Mouse (Mus musculus): ENCODE measurements around the gene Robo1. TPM values are rescaled to one million over a fixed set of nuclear protein-coding genes. Genes with fewer than 3 reads are reported as not detected.
A peak's percentile ranks its signal among the peaks of the same experiment; 100 is the strongest.
"Not testable (repeated sequence)": the region's sequence is repeated elsewhere in the genome, so short reads cannot be mapped to it uniquely, and the experiment has no call there.

The Robo1 gene
- polyA plus RNA-seq, 1 experiment from 2014 or later = 59.8 TPM

DNA sequence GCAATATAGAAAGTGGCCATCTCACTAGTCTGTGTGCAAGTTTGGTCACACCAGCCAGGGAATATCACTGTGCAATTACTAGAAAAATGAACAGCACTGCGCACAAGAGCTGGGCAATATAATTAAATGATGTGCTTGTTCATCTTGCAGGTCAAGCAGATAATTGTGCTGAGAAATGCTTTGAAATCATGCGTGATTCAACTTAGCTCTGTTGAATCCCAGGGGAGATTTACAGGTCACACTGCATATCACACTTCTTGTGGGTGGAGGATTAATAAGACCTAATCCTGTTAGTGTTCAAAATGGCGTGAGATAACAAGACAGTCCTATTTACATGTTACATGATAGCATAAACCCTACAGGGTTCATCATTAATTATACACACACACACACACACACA is 157.6 kb downstream of the Robo1 start:
- no peaks in the 10 kb centered on the region for H3K27me3 ChIP-seq
- 51% methylated on average over 3 of the region's 3 CpGs for WGBS
- no peak overlapping the region for H3K4me3 ChIP-seq (replicated peaks)
- H3K36me3 ChIP-seq (replicated peaks) = no peaks in the 10 kb centered on the region
- H3K4me2 ChIP-seq = no peak overlapping the region
- H3K9me3 ChIP-seq = no peaks in the 10 kb centered on the region
- peaks cover 7% of the 10 kb centered on the region for H3K4me1 ChIP-seq
- no peak overlapping the region for H3K9ac ChIP-seq
- no peak overlapping the region for H3K27ac ChIP-seq
- peak; percentile 33; the same call in 1 of the 2 replicates for ATAC-seq (ENCODE audit: low FRiP score)

DNA sequence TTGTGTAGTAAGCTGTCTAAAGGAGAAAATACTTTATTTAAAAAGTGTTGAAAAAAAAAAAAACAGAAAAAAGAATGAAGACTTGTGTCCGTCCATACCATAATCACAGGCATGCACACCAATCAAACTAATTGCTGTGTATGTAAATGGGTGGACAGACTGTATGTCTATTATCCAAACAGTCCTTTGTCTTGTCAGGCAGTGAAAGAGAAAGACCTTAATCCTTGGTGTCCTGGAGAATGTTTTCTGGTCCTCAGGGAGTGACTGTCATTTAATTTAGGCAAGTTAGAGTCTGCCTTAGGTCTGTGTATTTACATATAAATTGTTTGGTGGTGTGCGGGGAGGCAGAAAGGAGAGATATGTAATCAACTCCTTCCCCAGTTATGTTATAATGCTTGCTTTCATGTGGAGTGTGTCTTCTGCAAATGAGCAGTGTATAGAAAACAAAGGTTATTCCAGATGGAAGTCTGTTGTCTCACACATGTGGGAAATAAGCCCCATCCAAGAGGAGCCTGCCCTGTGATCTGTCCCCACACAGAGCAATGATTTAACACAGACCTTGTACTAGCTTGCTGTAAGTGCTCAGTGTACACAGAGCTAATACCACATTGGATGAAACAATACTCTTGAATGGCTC is 162.0 kb downstream of the Robo1 start:
- Histone ChIP-seq H3K4me1 (peaks cover 7% of the 10 kb centered on the region), H3K4me3 (replicated peaks) (no peak overlapping the region), H3K27me3 (0 out of 2 replicates have a peak, but pooled peaks cover 3% of the 10 kb centered on the region), H3K9ac (no peak overlapping the region), H3K36me3 (replicated peaks) (no peaks in the 10 kb centered on the region), H3K4me2 (no peak overlapping the region), H3K27ac (no peak overlapping the region), H3K9me3 (no peaks in the 10 kb centered on the region)
- WGBS = 12% methylated on average over 2 of the region's 2 CpGs
- peak; percentile 44; the same call in 1 of the 2 replicates for ATAC-seq (ENCODE audit: low FRiP score)

DNA sequence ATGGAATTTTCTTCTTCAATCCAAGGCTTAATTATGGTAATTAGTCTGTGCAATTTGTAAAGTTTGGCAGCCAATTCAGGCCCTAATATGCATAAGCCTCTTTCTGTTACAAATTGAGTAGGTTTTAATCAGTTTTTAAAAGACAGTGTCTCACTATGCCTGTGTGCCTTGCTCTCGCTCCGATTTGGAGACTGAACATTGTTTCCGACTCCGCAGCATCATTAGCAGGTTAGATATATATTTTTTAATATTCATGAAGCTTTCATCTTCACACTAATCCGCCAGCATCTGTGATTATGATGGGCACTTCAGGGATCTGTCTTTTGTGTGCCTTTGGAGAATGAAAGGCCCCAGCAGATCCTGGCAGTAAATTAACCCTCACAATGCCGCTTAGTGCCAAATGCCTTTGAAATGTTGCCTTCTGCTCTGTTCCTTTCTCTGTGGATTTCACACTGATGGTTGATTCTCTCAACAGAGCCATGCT is 202.7 kb downstream of the Robo1 start:
- 2% methylated on average over 6 of the region's 6 CpGs for WGBS
- Histone ChIP-seq H3K9ac (no peak overlapping the region), H3K27me3 (peaks cover 36% of the 10 kb centered on the region), H3K27ac (peak overlapping the region; percentile 75), H3K4me2 (peak overlapping the region; percentile 29), H3K4me1 (peaks cover 10% of the 10 kb centered on the region), H3K4me3 (replicated peaks) (no peak overlapping the region), H3K36me3 (replicated peaks) (no peaks in the 10 kb centered on the region), H3K9me3 (no peaks in the 10 kb centered on the region)
- ATAC-seq (ENCODE audit: low FRiP score) = peak; percentile 92

DNA sequence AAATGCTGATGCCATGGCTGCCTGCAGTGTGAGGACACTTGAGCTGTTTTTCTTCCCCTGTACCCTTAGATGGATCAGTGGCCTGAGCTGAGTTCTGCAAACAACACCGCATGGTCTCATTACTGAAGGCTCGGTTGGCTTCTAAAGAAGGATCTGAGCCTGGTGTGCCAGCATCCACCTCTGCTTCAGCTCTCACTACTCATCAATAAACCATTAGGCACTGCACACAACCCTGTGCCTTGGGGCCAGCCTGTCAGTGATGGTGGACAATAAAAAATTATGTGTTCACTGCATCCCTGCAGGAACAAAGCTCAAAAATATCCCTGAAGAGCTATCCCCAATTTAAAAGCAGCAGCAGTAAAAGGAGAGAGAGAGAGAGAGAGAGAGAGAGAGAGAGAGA is 223.2 kb downstream of the Robo1 start:
- Histone ChIP-seq H3K4me3 (replicated peaks) (no peak overlapping the region), H3K4me1 (0 out of 2 replicates have a peak, but pooled peaks cover 2% of the 10 kb centered on the region), H3K4me2 (no peak overlapping the region), H3K27me3 (no peaks in the 10 kb centered on the region), H3K36me3 (replicated peaks) (no peaks in the 10 kb centered on the region), H3K27ac (no peak overlapping the region), H3K9ac (no peak overlapping the region), H3K9me3 (no peaks in the 10 kb centered on the region)
- no peak for ATAC-seq (ENCODE audit: low FRiP score)
- WGBS = 56% methylated on average over 2 of the region's 2 CpGs

DNA sequence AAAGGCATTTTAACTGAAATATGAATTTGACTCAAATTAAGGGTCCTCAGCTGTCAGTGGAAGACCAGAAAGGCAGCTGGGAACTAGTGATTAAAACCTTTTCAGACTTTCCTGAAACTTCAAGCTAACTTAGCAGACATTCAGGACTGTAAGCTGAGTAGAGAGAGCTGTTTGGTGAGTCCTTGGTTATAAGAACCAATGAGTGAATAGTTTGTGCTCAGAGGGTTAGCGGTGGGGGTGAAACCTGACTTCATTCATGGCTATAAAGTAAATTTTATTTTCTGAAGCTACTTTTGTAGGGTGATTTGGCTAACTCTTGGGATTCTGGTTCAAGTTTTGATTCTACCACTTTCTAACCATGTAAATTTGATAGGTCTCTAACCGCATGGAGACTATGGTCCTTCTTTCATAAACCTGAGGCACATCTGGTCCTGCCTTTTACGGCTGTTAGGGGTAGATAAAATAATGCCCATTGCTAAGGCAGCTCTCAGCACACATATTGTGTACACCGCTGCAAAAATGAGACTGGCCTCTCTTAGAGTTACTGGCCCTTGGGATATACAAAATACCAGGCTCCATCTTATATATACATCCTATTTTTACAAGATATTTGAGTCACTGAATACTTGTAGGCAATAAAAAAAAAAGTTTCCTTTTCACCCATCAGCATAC is 225.9 kb downstream of the Robo1 start:
- Histone ChIP-seq H3K27ac (no peak overlapping the region), H3K36me3 (replicated peaks) (no peaks in the 10 kb centered on the region), H3K27me3 (no peaks in the 10 kb centered on the region), H3K4me2 (no peak overlapping the region), H3K9ac (no peak overlapping the region), H3K4me1 (no peaks in the 10 kb centered on the region), H3K9me3 (no peaks in the 10 kb centered on the region), H3K4me3 (replicated peaks) (no peak overlapping the region)
- ATAC-seq (ENCODE audit: low FRiP score) = no peak
- WGBS = 93% methylated on average over 4 of the region's 4 CpGs

DNA sequence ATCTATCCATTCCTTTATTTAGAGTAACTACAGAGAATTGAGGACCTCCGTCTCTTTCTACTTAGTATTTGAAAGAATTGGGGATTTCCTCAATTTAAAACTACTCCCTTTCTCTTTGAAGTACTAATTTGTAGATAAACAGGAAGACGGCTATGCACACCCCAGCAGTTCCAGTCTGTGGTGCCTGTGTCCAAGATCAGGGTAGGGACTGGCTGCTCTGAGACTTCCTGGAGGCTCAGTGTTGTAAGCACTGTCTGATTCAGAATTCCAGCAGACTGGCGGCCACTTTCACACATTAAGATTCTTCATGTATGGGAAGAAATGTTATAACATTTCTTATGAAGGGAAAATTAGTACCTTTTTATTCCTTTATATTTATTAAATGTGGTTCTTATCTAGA is 230.1 kb downstream of the Robo1 start:
- H3K9me3 ChIP-seq = no peaks in the 10 kb centered on the region
- no peaks in the 10 kb centered on the region for H3K4me1 ChIP-seq
- H3K27me3 ChIP-seq = no peaks in the 10 kb centered on the region
- H3K36me3 ChIP-seq (replicated peaks) = no peaks in the 10 kb centered on the region
- H3K9ac ChIP-seq = no peak overlapping the region
- no peak overlapping the region for H3K27ac ChIP-seq
- H3K4me3 ChIP-seq (replicated peaks) = no peak overlapping the region
- H3K4me2 ChIP-seq = no peak overlapping the region
- no peak for ATAC-seq (ENCODE audit: low FRiP score)
- WGBS = 74% methylated on average over 3 of the region's 3 CpGs

DNA sequence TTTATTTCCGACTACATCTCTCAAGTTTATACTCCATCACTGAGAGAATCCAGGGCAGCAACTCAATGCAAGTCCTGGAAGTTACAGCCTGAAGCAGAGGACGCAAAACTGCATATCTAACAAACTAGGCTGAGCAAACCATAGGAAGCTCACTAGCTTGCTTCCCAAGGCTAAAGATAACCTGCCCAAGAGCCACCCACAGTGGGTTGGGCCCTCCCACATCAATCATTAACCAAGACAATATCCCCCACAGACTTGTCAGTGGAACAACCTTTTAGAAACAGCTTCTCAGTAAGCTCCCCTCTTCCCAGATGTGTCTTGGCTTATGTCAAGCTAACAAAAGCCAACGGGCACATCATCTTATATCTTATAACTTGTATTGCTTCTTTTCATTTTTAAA is 235.8 kb downstream of the Robo1 start:
- Histone ChIP-seq H3K36me3 (replicated peaks) (no peaks in the 10 kb centered on the region), H3K9me3 (no peaks in the 10 kb centered on the region), H3K27me3 (peaks cover 7% of the 10 kb centered on the region), H3K4me1 (peaks cover 11% of the 10 kb centered on the region; the same call in 1 of the 2 replicates), H3K9ac (no peak overlapping the region), H3K4me2 (no peak overlapping the region), H3K4me3 (replicated peaks) (no peak overlapping the region), H3K27ac (no peak overlapping the region)
- 61% methylated on average over 3 of the region's 3 CpGs for WGBS
- ATAC-seq (ENCODE audit: low FRiP score) = no peak

DNA sequence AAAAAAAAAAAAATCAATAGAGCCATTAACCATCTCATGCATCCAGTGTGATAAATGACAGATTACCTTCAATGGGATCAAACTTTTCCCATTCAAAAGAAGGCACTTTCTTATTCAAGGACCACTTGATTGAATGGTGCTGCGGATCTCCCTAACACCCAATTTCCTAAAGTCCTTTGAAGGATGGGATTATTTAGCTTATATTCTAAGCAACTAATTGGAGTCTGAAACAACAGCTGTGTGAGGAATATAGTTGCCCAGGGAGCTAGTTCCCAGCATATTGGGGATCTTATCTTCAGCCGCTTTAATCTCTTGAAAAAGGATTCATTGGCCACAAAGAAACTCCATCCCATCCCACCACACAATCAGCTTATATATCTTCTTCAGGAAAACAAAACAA is 236.8 kb downstream of the Robo1 start:
- H3K27ac ChIP-seq = no peak overlapping the region
- peaks cover 7% of the 10 kb centered on the region for H3K27me3 ChIP-seq
- H3K4me3 ChIP-seq (replicated peaks) = no peak overlapping the region
- no peaks in the 10 kb centered on the region for H3K9me3 ChIP-seq
- H3K4me1 ChIP-seq = peaks cover 11% of the 10 kb centered on the region; the same call in 1 of the 2 replicates
- H3K9ac ChIP-seq = no peak overlapping the region
- WGBS = 13% methylated on average over 2 of the region's 2 CpGs
- ATAC-seq (ENCODE audit: low FRiP score) = no peak
- H3K36me3 ChIP-seq (replicated peaks) = no peaks in the 10 kb centered on the region
- no peak overlapping the region for H3K4me2 ChIP-seq

DNA sequence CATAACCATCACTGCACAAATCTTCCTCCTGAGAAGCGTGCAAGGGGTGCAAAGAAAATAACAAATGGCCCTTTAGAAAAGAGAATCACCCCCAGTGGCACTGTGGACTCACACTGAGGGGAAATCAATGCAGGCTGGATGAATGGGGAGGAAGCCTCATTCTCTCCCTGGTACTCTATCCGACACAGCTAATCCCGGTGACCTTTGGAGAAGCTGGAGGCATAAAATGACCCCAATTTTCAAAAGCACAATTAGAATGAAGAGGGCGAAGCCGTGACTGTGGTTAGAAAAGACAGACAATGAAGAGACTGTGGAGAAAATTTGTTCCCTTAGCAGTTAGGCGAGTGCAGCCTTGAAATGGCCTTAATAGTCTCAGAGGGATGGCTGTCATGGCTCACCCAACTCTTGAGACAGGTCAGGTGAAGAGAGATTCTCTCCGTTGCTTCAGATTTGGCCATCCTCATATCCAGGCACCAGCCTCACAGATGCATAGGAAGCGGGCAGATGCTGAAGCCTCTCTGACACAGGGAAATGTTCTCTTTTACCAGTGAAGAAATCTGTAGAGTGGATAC is 243.7 kb downstream of the Robo1 start:
- peak overlapping the region; percentile 15; the same call in 1 of the 2 replicates for H3K4me2 ChIP-seq
- H3K36me3 ChIP-seq (replicated peaks) = no peaks in the 10 kb centered on the region
- H3K27ac ChIP-seq = peak overlapping the region; percentile 42; the same call in 1 of the 2 replicates
- 8% methylated on average over 8 of the region's 8 CpGs for WGBS
- no peak overlapping the region for H3K9ac ChIP-seq
- H3K4me1 ChIP-seq = peaks cover 21% of the 10 kb centered on the region
- no peak overlapping the region for H3K4me3 ChIP-seq (replicated peaks)
- peak; percentile 61 for ATAC-seq (ENCODE audit: low FRiP score)
- H3K27me3 ChIP-seq = no peaks in the 10 kb centered on the region
- H3K9me3 ChIP-seq = no peaks in the 10 kb centered on the region

DNA sequence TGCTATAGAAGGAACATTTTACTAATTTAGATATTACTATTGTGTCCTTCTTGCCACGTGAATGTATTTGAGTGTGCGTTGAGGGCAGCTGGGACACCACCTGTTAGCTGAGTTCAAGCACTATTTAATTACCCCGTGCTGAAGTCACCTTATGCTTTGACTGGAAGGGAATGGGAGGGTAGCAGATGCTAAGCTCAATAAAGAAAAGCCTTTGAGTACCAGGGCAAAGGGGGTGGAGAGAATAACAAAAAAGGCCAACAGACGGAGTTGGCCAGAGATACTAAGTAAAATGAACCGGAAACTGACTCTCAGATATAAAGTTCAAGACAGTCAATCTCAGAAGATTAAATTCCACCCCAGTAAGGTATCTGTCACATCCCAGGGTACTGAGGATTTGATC is 245.6 kb downstream of the Robo1 start:
- H3K4me2 ChIP-seq = no peak overlapping the region
- H3K36me3 ChIP-seq (replicated peaks) = no peaks in the 10 kb centered on the region
- peaks cover 21% of the 10 kb centered on the region for H3K4me1 ChIP-seq
- ATAC-seq (ENCODE audit: low FRiP score) = no peak
- no peaks in the 10 kb centered on the region for H3K9me3 ChIP-seq
- no peak overlapping the region for H3K9ac ChIP-seq
- WGBS = 14% methylated on average over 5 of the region's 5 CpGs
- H3K27ac ChIP-seq = no peak overlapping the region
- H3K27me3 ChIP-seq = no peaks in the 10 kb centered on the region
- H3K4me3 ChIP-seq (replicated peaks) = no peak overlapping the region

DNA sequence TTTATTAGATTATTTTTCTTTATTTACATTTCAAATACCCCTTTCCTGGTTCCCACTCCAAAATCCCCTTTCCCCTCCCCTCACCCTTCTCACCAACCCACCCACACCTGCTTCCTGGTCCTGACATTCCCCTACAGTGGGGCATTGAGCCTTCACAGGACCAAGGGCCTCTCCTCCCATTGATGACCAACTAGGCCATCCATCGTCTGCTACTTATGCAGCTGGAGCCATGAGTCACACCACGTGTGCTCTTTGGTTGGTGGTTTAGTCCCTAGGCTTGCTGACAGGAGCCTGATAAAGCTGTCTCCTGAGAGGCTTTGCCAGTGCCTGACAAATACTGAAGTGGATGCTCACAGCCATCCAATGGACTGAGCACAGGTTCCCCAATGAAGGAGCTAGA is 254.0 kb downstream of the Robo1 start:
- 70% methylated on average over 2 of the region's 2 CpGs for WGBS
- peaks cover 17% of the 10 kb centered on the region for H3K27me3 ChIP-seq
- H3K36me3 ChIP-seq (replicated peaks); H3K4me2 ChIP-seq; H3K4me3 ChIP-seq (replicated peaks); H3K9ac ChIP-seq; H3K9me3 ChIP-seq; H3K27ac ChIP-seq; ATAC-seq (ENCODE audit: low FRiP score): not testable (repeated sequence)
- peaks cover 17% of the 10 kb centered on the region for H3K4me1 ChIP-seq

DNA sequence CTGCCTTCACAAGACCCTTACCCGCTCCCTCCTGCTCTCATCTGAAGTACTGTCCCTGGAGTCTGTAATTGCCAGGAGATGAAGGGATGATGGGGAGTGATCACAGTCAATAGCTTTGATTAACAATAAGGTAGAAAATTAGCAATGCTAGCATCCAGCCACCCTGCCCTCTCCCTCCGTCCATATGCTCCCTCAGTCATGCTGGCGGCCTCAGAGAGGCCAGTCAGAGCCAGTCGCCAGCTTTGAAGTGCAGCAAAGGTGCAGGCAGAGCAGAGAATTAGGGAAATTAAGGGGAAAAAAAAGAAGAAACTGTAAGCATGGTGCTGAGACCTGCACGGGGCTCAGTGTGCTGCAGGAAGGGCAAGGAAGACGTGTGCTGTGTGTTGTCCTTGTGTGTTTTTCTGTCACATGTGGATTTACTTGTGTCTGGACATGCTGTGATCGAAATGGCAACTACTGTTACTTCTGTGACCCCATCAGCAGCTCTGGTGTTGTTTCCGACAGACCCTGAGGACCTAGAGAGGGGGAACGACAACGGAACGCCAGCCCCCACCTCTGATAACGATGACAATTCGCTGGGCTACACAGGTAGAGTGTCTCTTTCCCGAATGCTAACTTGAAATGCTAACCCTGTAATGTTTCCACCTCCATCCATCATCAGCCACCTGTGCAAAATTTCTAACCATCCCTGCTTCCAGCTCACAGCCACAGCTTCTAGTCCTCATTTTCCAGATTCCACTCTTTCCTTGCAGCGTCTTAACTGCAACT is 255.3 kb downstream of the Robo1 start:
- H3K9me3 ChIP-seq = no peaks in the 10 kb centered on the region
- H3K27ac ChIP-seq = no peak overlapping the region
- no peaks in the 10 kb centered on the region for H3K36me3 ChIP-seq (replicated peaks)
- H3K9ac ChIP-seq = no peak overlapping the region
- 0 out of 2 replicates have a peak overlapping the region, but pooled peaks have one; percentile 2 for H3K4me3 ChIP-seq (replicated peaks)
- H3K4me2 ChIP-seq = peak overlapping the region; percentile 8; the same call in 1 of the 2 replicates
- peaks cover 17% of the 10 kb centered on the region for H3K27me3 ChIP-seq
- peaks cover 17% of the 10 kb centered on the region for H3K4me1 ChIP-seq
- peak; percentile 62 for ATAC-seq (ENCODE audit: low FRiP score)
- 31% methylated on average over 15 of the region's 15 CpGs for WGBS
